Mouse (Mus musculus) liver, embryonic 14.5 days (tissue): ENCODE data around the gene Cxcl14. TPM values are rescaled to one million over a fixed set of nuclear protein-coding genes. Genes with fewer than 3 reads are reported as not detected.

Source experiments
- ATAC-seq: fragments of 200-750 bp; cut with Nextera tagmentation; 2 replicates; pipeline ENCODE4 v1.8.0; 2017; ENCODE audit warnings: moderate number of reproducible peaks, mild to moderate bottlenecking, moderate library complexity; ENCODE audit not compliant: insufficient read depth
- DNase-seq, 3 experiments: peaks; one replicate each; pipeline ENCODE4 v3.0.0-alpha.2; 2012 to 2013; ENCODE audit warnings: low read depth in 3 of 3, low spot score in 3 of 3
- H3K27ac ChIP-seq: fragments of 300-500 bp; sonication (generic); 2 replicates; pipeline ENCODE4 v1.5.1; 2014; ENCODE audit warnings: moderate library complexity, mild to moderate bottlenecking, control low read depth, inconsistent platforms
- H3K27me3 ChIP-seq: fragments of 300-500 bp; sonication (generic); 2 replicates; pipeline ENCODE4 v1.6.1; 2014; ENCODE audit warnings: mild to moderate bottlenecking, low read length, moderate library complexity; ENCODE audit not compliant: control insufficient read depth, insufficient read depth
- H3K36me3 ChIP-seq: fragments of 300-500 bp; sonication (generic); replicated peaks from 2 replicates; pipeline ENCODE4 v1.6.1; 2014; ENCODE audit warnings: low read depth; ENCODE audit not compliant: control insufficient read depth, insufficient read depth
- H3K4me1 ChIP-seq, 2 experiments: fragments of 200-500 bp in 1 of 2; fragments of 300-500 bp in 1 of 2; sonication (generic) in 1 of 2; replicated peaks; 2 replicates each; pipeline ENCODE4 v1.6.1; 2012 to 2014; ENCODE audit warnings: antibody characterized with exemption in 1 of 2, inconsistent platforms in 1 of 2, low read length in 1 of 2; ENCODE audit not compliant: control insufficient read depth in 2 of 2, insufficient read depth in 2 of 2
- H3K4me2 ChIP-seq: fragments of 300-500 bp; sonication (generic); 2 replicates; pipeline ENCODE4 v1.6.1; 2014; ENCODE audit warnings: low read depth, mild to moderate bottlenecking, control low read depth, moderate library complexity
- H3K4me3 ChIP-seq, 2 experiments: fragments of 200-500 bp in 1 of 2; fragments of 300-500 bp in 1 of 2; sonication (generic) in 1 of 2; 2 replicates each; pipeline ENCODE4 v1.5.1; 2012 to 2014; ENCODE audit warnings: low read depth in 2 of 2, low read length in 2 of 2, mild to moderate bottlenecking in 2 of 2, control low read depth in 1 of 2, inconsistent platforms in 1 of 2, moderate library complexity in 1 of 2; ENCODE audit not compliant: insufficient read depth in 1 of 2
- H3K9ac ChIP-seq: fragments of 300-500 bp; sonication (generic); replicated peaks from 2 replicates; pipeline ENCODE4 v1.6.1; 2014; ENCODE audit warnings: mild to moderate bottlenecking, control low read depth, moderate library complexity
- H3K9me3 ChIP-seq: fragments of 300-500 bp; sonication (generic); 2 replicates; pipeline ENCODE4 v1.6.1; 2016; ENCODE audit warnings: low read length, mixed read lengths; ENCODE audit not compliant: control insufficient read depth
- CTCF ChIP-seq: IDR thresholded peaks from 2 replicates; pipeline ENCODE4 v1.5.1; 2016; ENCODE audit warnings: antibody characterized with exemption, low read depth, control low read depth
- EP300 ChIP-seq: IDR thresholded peaks from 2 replicates; pipeline ENCODE4 v1.6.1; 2016; ENCODE audit warnings: antibody characterized with exemption, low read depth
- WGBS: fragments of 180-500 bp; shearing (Covaris S2); extraction: QIAGEN DNeasy Blood & Tissue Kit; methylation state at CpG from one replicate; pipeline ENCODE4 v1.1.7; 2014; ENCODE audit not compliant: insufficient replicate concordance; 5-methylcytosine and 5-hydroxymethylcytosine counted together
- polyA plus RNA-seq, 2 experiments: library from polyadenylated mRNA; depleted of rRNA in 1 of 2; stranded (reverse) in 1 of 2; unstranded in 1 of 2; fragments of >200 nt; fragmentation: Nextera tagmentation in 1 of 2; extraction: Ambion mirVana in 1 of 2; gene quantifications; 2 replicates each; pipeline versions ENCODE4 v1.2.1 to v1.2.3; 2012 to 2014

The Cxcl14 gene
- polyA plus RNA-seq, 2 experiments: 0.20 TPM; not detected in 1

- WGBS: 7% methylated on average over 3 of the region's 3 CpGs
- peaks cover 93% of the 10 kb centered on the region for H3K27me3 ChIP-seq
Observed at GRCm38 (mm10) chr13:56253379-56253778, 43.0 kb downstream of the Cxcl14 start.

DNA sequence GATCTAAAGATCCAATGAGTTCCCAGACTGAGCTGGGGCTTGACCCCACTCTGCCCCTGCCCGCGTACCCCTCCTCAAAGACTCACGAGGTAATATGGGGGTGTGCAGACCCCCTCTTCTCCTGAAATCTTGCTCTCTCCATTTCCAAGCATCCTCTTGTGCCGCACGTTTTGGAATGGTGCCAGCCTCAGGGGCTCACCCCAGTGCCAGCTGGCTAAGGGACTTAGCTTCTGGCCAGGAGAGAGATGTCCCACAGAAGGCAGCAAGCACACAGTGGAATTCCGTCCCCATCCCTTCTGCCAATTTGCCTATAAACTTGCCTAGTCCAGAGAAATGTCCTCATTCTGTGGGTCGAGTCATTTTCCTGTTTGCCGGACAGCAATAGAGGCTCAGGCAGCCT is 43.6 kb downstream of the Cxcl14 start:
- TF ChIP-seq CTCF (no peak), EP300 (no peak)
- Histone ChIP-seq H3K4me3 (no peak overlapping the region), H3K27ac (no peak overlapping the region), H3K36me3 (no peaks in the 10 kb centered on the region), H3K9ac (no peak overlapping the region), H3K4me1 (no peaks in the 10 kb centered on the region), H3K27me3 (peaks cover 91% of the 10 kb centered on the region), H3K4me2 (no peak overlapping the region), H3K9me3 (no peaks in the 10 kb centered on the region)
- 10% methylated on average over 8 of the region's 8 CpGs for WGBS
- no peak for ATAC-seq
- no peak for DNase-seq

More at GRCm38 (mm10) chr13:56253379-56253778, 43.0 kb downstream of the Cxcl14 start:
- Histone ChIP-seq H3K4me1 (no peaks in the 10 kb centered on the region), H3K36me3 (no peaks in the 10 kb centered on the region), H3K9me3 (no peaks in the 10 kb centered on the region), H3K4me2 (no peak overlapping the region), H3K27ac (no peak overlapping the region), H3K4me3 (no peak overlapping the region), H3K9ac (no peak overlapping the region)
- TF ChIP-seq EP300 (no peak), CTCF (no peak)
- ATAC-seq: no peak
- no peak for DNase-seq

GRCm38 (mm10) chr13:56251924-56252619 is 44.3 kb downstream of the Cxcl14 start, which contains the start of gene Neurog1:
Neurog1 (minus strand) TSS chr13:56252163.
- Histone ChIP-seq H3K4me2 (no peak within 1 kb of the TSS), H3K9ac (no peak within 1 kb of the TSS), H3K36me3 (no peaks in the 10 kb centered on the region), H3K4me3 (no peak within 1 kb of the TSS), H3K9me3 (no peaks in the 10 kb centered on the region), H3K27ac (no peak within 1 kb of the TSS), H3K4me1 (no peaks in the 10 kb centered on the region), H3K27me3 (peaks cover 84% of the 10 kb centered on the region)
- DNase-seq (no peak), ATAC-seq (no peak)
- no peak for TF ChIP-seq CTCF
- TF ChIP-seq EP300: no peak
- WGBS: 2% methylated on average over 62 of the region's 65 CpGs

DNA sequence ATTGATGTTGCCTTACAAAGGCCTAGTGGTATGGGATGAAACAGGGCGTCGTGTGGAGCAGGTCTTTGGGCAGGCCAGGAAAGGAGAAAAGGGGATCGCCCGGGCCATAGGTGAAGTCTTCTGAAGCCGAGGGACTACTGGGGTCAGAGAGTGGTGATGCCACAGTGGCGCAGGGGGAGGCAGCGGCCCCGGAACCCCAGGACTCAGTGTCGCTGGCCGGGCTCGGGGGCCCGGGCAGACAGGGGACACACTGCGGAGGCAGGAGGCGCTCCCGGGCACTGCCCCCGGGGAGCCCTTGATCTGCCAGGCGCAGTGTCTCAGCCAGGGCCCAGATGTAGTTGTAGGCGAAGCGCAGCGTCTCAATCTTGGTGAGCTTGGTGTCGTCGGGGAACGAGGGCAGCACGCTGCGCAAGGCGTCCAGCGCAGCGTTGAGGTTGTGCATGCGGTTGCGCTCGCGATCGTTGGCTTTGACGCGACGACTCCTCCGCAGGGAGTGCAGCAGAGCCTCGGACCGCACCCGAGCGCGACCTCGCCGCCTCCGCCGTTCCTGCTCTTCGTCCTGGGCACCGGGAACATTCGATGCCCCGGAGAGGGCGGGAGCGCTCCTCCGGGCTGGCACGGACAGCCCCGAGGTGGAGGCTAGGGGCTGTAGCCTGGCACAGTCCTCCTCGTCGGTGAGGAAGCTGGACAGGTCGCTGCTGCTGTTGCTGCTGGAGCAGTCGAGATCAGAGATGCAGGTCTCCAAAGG is 45.0 kb downstream of the Cxcl14 start:
- Histone ChIP-seq H3K4me2 (no peak overlapping the region), H3K9me3 (no peaks in the 10 kb centered on the region), H3K36me3 (no peaks in the 10 kb centered on the region), H3K4me1 (no peaks in the 10 kb centered on the region), H3K4me3 (no peak overlapping the region), H3K27ac (no peak overlapping the region), H3K9ac (no peak overlapping the region), H3K27me3 (peaks cover 78% of the 10 kb centered on the region)
- 2% methylated on average over 59 of the region's 59 CpGs for WGBS
- ATAC-seq (no peak), DNase-seq (no peak)
- no peak for TF ChIP-seq EP300
- no peak for TF ChIP-seq CTCF

GRCm38 (mm10) chr13:56250551-56251161 is 45.7 kb downstream of the Cxcl14 start:
- Histone ChIP-seq H3K4me3 (no peak overlapping the region), H3K9me3 (no peaks in the 10 kb centered on the region), H3K27me3 (peaks cover 74% of the 10 kb centered on the region), H3K27ac (no peak overlapping the region), H3K9ac (no peak overlapping the region), H3K4me1 (no peaks in the 10 kb centered on the region), H3K36me3 (no peaks in the 10 kb centered on the region), H3K4me2 (no peak overlapping the region)
- TF ChIP-seq EP300 (no peak), CTCF (no peak)
- ATAC-seq (no peak), DNase-seq (no peak)
- 1% methylated on average over 11 of the region's 14 CpGs for WGBS
